Mouse (Mus musculus) embryonic facial prominence, embryonic 14.5 days (tissue): ENCODE results near the gene Kdm4b. TPM values are rescaled to one million over a fixed set of nuclear protein-coding genes. Genes with fewer than 3 reads are reported as not detected.

ENCODE experiments used
- ATAC-seq: fragments of 200-750 bp; cut with Nextera tagmentation; 2 replicates; pipeline ENCODE4 v1.8.0; 2017; ENCODE audit warnings: low read depth, moderate number of reproducible peaks, moderate TSS enrichment
- DNase-seq: peaks from one replicate; pipeline ENCODE4 v3.0.0-alpha.2; 2015; ENCODE audit warnings: low spot score
- H3K27ac ChIP-seq: fragments of 300-500 bp; sonication (generic); replicated peaks from 2 replicates; pipeline ENCODE4 v1.5.1; 2014; ENCODE audit warnings: low read depth, mild to moderate bottlenecking, low read length, moderate library complexity
- H3K27me3 ChIP-seq: fragments of 300-500 bp; sonication (generic); replicated peaks from 2 replicates; pipeline ENCODE4 v1.6.1; 2014; ENCODE audit warnings: low read length; ENCODE audit not compliant: control insufficient read depth, insufficient read depth
- H3K36me3 ChIP-seq: fragments of 300-500 bp; sonication (generic); 2 replicates; pipeline ENCODE4 v1.6.1; 2014; ENCODE audit warnings: low read length, mixed read lengths; ENCODE audit not compliant: control insufficient read depth, insufficient read depth
- H3K4me1 ChIP-seq: fragments of 300-500 bp; sonication (generic); 2 replicates; pipeline ENCODE4 v1.6.1; 2014; ENCODE audit warnings: antibody characterized with exemption, low read length; ENCODE audit not compliant: control insufficient read depth, insufficient read depth
- H3K4me2 ChIP-seq: fragments of 300-500 bp; sonication (generic); 2 replicates; pipeline ENCODE4 v1.6.1; 2014; ENCODE audit warnings: low read depth, mild to moderate bottlenecking, low read length, moderate library complexity, mixed read lengths
- H3K4me3 ChIP-seq: fragments of 300-500 bp; sonication (generic); 2 replicates; pipeline ENCODE4 v1.5.1; 2014; ENCODE audit warnings: low read depth, mild to moderate bottlenecking, low read length
- H3K9ac ChIP-seq: fragments of 300-500 bp; sonication (generic); 2 replicates; pipeline ENCODE4 v1.6.1; 2014; ENCODE audit warnings: low read depth, mild to moderate bottlenecking, low read length, moderate library complexity, mixed read lengths
- H3K9me3 ChIP-seq: fragments of 300-500 bp; sonication (generic); 2 replicates; pipeline ENCODE4 v1.6.1; 2016; ENCODE audit warnings: low read length; ENCODE audit not compliant: control insufficient read depth
- WGBS: fragments of 180-500 bp; shearing (Covaris S2); extraction: QIAGEN DNeasy Blood & Tissue Kit; methylation state at CpG from one replicate; pipeline ENCODE4 v1.1.7; 2014; 5-methylcytosine and 5-hydroxymethylcytosine counted together
- polyA plus RNA-seq: library from polyadenylated mRNA; unstranded; fragments of >200 nt; fragmentation: Nextera tagmentation; extraction: Ambion mirVana; gene quantifications from 2 replicates; pipeline ENCODE4 v1.2.1, GENCODE M21; 2014

Kdm4b gene
- polyA plus RNA-seq, 1 experiment from 2014 or later, result 29.1 TPM

DNA sequence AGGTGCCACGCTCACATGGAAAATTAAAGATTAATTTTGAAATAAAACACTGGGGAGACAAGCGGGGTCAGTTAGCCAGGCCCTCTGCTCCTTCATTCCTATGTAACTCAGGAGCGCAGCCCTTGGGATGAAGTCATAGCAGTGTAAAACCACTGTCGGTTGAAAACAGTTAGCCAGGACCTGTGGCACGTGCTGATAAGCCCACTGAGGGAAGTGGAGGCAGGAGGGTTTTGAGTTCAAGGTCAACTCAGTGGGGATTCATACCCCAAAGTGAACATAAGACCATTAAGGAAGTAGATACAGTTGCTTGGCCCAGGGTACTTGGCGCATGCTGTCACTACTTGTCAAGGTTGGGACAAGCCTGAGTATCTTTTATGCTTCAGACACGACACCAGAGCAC, 85.6 kb downstream of the Kdm4b start:
- H3K27me3 ChIP-seq, result no peaks in the 10 kb centered on the region
- DNase-seq, result no peak
- no peak overlapping the region for H3K27ac ChIP-seq
- H3K9ac ChIP-seq, result no peak overlapping the region
- peaks cover 66% of the 10 kb centered on the region for H3K36me3 ChIP-seq
- H3K4me3 ChIP-seq, result no peak overlapping the region
- no peaks in the 10 kb centered on the region for H3K9me3 ChIP-seq
- no peak for ATAC-seq
- H3K4me2 ChIP-seq, result no peak overlapping the region
- peaks cover 7% of the 10 kb centered on the region; the same call in 1 of the 2 replicates for H3K4me1 ChIP-seq
- WGBS, result 92% methylated on average over 7 of the region's 7 CpGs

DNA sequence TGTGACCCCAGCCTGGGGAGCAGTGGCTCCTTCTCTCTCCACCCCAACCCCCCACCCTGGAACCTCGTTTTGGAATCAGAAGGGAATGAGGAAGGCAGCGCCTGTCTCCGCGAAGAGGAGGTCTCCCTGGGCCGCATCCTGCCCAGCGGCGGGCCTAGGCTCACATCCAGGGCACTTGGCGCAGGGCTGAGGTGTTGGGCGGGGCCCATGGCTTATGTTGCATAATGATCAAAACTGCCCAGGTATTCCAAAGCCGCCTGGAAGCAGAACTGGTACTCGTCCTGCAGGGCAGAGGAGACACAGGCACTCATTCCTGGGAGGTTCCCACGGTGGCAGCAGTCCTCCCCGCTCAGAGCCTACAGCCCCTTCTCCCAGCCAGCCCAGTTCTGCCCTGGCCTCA, 87.3 kb downstream of the Kdm4b start:
- H3K4me2 ChIP-seq, result no peak overlapping the region
- H3K9me3 ChIP-seq, result no peaks in the 10 kb centered on the region
- no peaks in the 10 kb centered on the region for H3K27me3 ChIP-seq
- no peak overlapping the region for H3K4me3 ChIP-seq
- no peak overlapping the region for H3K27ac ChIP-seq
- DNase-seq, result no peak
- peaks cover 83% of the 10 kb centered on the region for H3K36me3 ChIP-seq
- H3K9ac ChIP-seq, result no peak overlapping the region
- no peak for ATAC-seq
- 87% methylated on average over 13 of the region's 13 CpGs for WGBS
- 0 out of 2 replicates have a peak, but pooled peaks cover 2% of the 10 kb centered on the region for H3K4me1 ChIP-seq

DNA sequence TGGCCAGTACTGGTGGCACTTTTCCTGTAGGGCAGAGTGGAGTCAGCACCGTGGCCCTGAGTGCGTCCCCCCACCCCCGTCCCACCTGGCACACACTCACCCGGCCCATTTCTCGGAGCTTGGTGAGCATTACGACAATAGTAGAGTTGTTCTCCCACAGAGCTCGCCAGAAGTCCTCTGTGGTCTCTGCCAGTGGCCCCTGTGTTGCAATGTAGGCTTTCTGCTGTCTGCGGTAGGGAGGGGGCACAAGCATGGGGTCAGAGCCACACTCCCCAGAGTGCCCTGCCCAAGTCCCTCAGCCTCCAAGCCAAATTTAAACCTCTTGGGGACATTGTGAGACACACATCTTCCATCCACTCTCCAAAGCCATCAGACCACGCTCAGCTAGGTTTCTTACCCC, 88.9 kb downstream of the Kdm4b start:
- no peak for DNase-seq
- no peak overlapping the region for H3K4me2 ChIP-seq

DNA sequence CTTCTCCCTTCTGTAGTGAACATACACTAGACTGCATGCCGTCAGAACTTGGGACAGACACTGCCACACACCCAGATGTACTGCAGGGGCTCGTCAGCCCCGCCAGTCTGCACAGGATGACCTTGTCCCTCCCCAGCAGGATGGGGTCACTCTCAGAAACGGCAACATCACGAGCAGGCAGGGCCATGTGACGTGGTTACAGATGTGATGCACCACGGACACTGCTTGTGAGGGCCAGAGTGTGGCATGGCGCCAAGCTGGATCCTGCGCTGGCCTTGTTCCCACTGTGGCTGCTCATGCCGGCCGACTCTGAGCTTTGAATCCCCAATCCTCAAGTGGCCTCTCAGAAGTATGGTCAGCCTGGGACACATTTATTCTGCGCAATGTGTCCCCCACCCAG, 92.4 kb downstream of the Kdm4b start:
- Histone ChIP-seq H3K4me2 (no peak overlapping the region), H3K9ac (no peak overlapping the region), H3K27ac (no peak overlapping the region), H3K4me3 (no peak overlapping the region), H3K27me3 (no peaks in the 10 kb centered on the region), H3K9me3 (no peaks in the 10 kb centered on the region), H3K36me3 (peaks cover 98% of the 10 kb centered on the region), H3K4me1 (no peaks in the 10 kb centered on the region)
- 80% methylated on average over 12 of the region's 12 CpGs for WGBS
- ATAC-seq (no peak), DNase-seq (no peak)

More for the DNA sequence above, 88.9 kb downstream of the Kdm4b start:
- Histone ChIP-seq H3K27ac (no peak overlapping the region), H3K4me1 (no peaks in the 10 kb centered on the region), H3K27me3 (no peaks in the 10 kb centered on the region), H3K4me3 (no peak overlapping the region), H3K9me3 (no peaks in the 10 kb centered on the region), H3K36me3 (peaks cover 95% of the 10 kb centered on the region), H3K9ac (no peak overlapping the region)
- ATAC-seq, result no peak
- 83% methylated on average over 6 of the region's 9 CpGs for WGBS

DNA sequence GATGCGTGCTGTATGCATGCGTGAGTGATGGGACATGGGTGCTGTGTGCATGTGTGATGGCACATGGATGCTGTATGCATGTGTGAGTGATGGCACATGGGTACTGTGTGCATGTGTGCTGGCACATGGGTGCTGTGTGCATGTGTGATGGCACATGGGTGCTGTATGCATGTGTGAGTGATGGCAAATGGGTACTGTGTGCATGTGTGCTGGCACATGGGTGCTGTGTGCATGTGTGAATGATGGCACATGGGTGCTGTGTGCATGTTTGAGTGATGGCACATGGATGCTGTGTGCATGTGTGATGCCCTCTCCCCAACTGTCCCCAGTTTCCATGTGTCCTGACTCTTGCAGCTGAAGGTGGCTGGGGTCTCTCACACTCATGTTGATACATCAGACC, 94.2 kb downstream of the Kdm4b start:
- Histone ChIP-seq H3K36me3 (peaks cover 98% of the 10 kb centered on the region), H3K27ac (no peak overlapping the region), H3K4me1 (0 out of 2 replicates have a peak, but pooled peaks cover under 1% of the 10 kb centered on the region), H3K9me3 (no peaks in the 10 kb centered on the region), H3K4me3 (no peak overlapping the region), H3K4me2 (no peak overlapping the region), H3K27me3 (no peaks in the 10 kb centered on the region), H3K9ac (no peak overlapping the region)
- DNase-seq, result no peak
- 93% methylated on average over 2 of the region's 2 CpGs for WGBS
- ATAC-seq, result no peak

DNA sequence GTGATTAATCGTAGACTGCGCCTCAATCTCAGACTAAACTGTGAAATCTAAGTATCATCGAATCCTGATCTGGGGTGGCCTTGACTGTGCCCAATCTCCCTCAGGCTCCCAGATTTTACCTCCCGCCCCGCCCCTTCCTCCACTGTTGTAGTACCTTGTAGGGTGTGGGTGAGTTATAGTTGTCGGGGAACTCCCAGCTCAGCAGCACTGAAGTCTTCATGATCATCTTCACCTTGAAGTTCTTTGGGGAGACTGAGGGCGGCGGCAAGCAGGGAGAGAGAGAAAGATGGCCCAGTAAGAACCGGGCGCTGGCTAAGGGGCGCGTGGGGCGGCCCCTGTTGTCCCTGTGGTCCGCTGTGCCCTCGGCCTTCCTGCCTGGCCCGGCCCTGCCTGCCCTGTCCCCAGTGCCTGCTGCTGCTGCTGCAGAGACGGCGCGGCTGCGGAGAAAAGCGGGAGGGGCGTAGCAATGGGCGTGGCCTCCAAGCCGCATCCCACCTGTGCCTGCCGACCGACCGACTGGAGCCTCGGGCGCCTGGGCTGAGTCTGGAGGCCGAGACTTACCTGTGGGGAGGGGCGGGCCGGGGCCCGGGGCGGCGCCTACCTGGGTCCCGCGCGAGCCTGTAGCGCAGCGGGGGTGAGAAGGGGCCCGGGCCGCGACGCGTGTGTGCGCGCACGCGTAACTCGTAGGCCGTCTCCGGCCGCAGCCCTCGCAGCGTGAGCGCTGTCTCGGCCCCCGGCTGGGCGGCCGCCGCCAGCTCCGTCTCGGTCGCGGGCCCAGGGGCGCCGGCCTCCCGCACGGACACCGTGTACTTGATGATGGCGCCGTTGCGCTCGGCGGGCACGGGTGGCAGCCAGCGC, 99.1 kb downstream of the Kdm4b start:
- peak; percentile 83 for ATAC-seq
- peaks cover 80% of the 10 kb centered on the region for H3K36me3 ChIP-seq
- peak overlapping the region; percentile 77 for H3K27ac ChIP-seq
- H3K4me2 ChIP-seq, result peak overlapping the region; percentile 83
- H3K9ac ChIP-seq, result peak overlapping the region; percentile 72
- H3K4me1 ChIP-seq, result peaks cover 8% of the 10 kb centered on the region; the same call in 1 of the 2 replicates
- WGBS, result 30% methylated on average over 25 of the region's 77 CpGs
- H3K4me3 ChIP-seq, result peak overlapping the region; percentile 46
- H3K9me3 ChIP-seq, result no peaks in the 10 kb centered on the region
- peak; percentile 88 for DNase-seq
- H3K27me3 ChIP-seq, result no peaks in the 10 kb centered on the region

DNA sequence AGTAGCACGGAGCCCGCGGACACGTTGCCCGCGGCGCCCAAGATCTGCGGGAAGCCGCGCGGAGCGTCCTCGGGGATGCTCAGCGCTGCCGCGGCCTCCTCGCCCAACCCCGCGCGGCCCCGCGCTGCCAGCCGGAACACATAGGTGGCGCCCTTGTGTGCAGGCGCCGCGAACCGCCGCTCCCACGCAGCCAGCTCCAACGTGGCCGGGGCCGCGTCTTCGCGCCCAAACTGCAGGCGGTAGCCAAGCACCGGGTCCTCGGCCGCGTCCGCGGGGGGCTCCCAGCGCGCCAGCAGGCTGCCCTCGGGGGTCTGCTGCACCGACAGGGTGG, 99.7 kb downstream of the Kdm4b start:
- WGBS, result 2% methylated on average over 8 of the region's 47 CpGs
- ATAC-seq (peak; percentile 85), DNase-seq (peak; percentile 81)
- H3K27ac ChIP-seq, result peak overlapping the region; percentile 77
- peak overlapping the region; percentile 83 for H3K4me2 ChIP-seq
- peak overlapping the region; percentile 46 for H3K4me3 ChIP-seq
- peak overlapping the region; percentile 72 for H3K9ac ChIP-seq
- no peaks in the 10 kb centered on the region for H3K9me3 ChIP-seq
- H3K4me1 ChIP-seq, result peaks cover 8% of the 10 kb centered on the region; the same call in 1 of the 2 replicates
- H3K36me3 ChIP-seq, result peaks cover 78% of the 10 kb centered on the region
- H3K27me3 ChIP-seq, result no peaks in the 10 kb centered on the region

DNA sequence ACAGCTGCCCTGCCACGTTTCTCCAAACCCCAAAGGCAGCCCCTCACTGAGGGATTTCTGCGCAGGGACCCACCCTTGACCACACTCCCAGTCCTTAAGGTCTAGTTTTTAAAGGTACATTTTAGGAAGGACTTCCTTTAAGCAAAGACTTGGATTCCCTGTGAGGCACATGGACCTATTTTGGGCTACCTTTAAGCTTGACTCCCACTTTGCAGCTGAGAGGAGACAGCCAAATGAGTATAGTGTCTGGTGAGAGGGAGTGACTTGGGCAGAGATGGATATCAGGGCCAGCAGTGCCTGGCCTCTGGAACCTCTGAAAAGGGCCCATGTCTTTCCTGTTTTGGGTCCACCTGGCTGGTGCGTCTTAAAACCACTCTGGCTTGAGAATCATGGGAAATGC, 100.1 kb downstream of the Kdm4b start:
- peak; percentile 10; the same call in 1 of the 2 replicates for ATAC-seq
- peak overlapping the region; percentile 83 for H3K4me2 ChIP-seq
- WGBS, result 29% methylated on average over 3 of the region's 3 CpGs

DNA sequence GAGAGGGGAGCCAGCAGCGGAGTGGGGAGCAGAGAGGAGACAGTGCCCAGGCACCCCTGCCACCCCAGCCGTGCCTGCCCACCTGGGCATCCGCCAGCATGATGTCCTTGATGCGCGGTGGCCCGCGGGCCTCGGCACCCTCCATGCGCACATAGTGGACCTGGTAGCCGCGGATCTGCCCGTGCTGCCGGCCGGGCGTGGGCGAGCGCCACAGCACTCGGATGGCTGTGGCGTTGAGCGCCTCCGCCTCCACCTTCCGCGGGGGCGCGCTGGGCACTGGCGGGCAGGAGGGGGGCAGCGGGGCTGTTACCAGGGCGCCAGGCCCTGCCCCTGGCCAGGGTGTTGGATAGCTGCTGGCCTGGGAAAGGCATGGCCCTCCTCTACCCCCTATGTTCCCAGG, 102.0 kb downstream of the Kdm4b start:
- H3K9ac ChIP-seq, result no peak overlapping the region
- H3K9me3 ChIP-seq, result no peaks in the 10 kb centered on the region
- no peak for ATAC-seq
- H3K4me2 ChIP-seq, result no peak overlapping the region
- WGBS, result 74% methylated on average over 13 of the region's 28 CpGs
- H3K4me3 ChIP-seq, result no peak overlapping the region
- peaks cover 8% of the 10 kb centered on the region; the same call in 1 of the 2 replicates for H3K4me1 ChIP-seq
- no peaks in the 10 kb centered on the region for H3K27me3 ChIP-seq
- peaks cover 72% of the 10 kb centered on the region for H3K36me3 ChIP-seq
- no peak for DNase-seq
- H3K27ac ChIP-seq, result no peak overlapping the region

More for the DNA sequence above, 100.1 kb downstream of the Kdm4b start:
- Histone ChIP-seq H3K4me1 (peaks cover 8% of the 10 kb centered on the region; the same call in 1 of the 2 replicates), H3K27ac (no peak overlapping the region; the same call in 1 of the 2 replicates), H3K9me3 (no peaks in the 10 kb centered on the region), H3K4me3 (peak overlapping the region; percentile 46), H3K27me3 (no peaks in the 10 kb centered on the region), H3K36me3 (peaks cover 78% of the 10 kb centered on the region), H3K9ac (peak overlapping the region; percentile 72)
- DNase-seq, result no peak
